Mouse (Mus musculus): Measurements from ENCODE around the gene Zfp619. TPM values are rescaled to one million over a fixed set of nuclear protein-coding genes. Genes with fewer than 3 reads are reported as not detected.
"Not testable (repeated sequence)": the region's sequence is repeated elsewhere in the genome, so short reads cannot be mapped to it uniquely, and the experiment has no call there.

Gene Zfp619
- polyA plus RNA-seq, 1 experiment from 2014 or later: 1.4 TPM

- no peaks in the 10 kb centered on the region for H3K4me1 ChIP-seq
- WGBS: 27% methylated on average over 10 of the region's 10 CpGs
Observed at GRCm38 (mm10) chr7:39545134-39545533, 27.6 kb downstream of the Zfp619 start.

DNA sequence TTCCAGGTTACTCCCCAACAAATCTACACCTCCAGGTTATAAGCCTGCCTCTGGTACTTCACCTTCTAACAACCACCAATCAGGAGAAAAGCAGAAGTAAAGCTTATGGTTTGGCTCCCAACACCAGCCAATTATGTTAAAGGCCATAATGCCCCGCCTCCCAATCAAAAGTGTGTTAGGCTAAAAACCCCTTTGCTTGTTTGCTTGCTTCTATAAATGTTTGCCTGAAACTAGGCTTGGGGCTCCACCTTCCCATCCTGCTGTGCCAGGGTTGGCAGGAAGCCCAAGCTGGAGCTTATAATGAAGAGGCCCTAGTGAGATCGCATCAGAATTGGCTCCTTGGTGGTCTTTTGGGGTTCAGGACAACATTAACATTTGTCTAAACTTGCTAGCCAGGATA lies 31.8 kb downstream of the Zfp619 start:
- Histone ChIP-seq H3K4me1 (no peaks in the 10 kb centered on the region), H3K27me3 (replicated peaks) (no peaks in the 10 kb centered on the region), H3K4me2 (no peak overlapping the region), H3K4me3 (replicated peaks) (no peak overlapping the region), H3K9me3 (no peaks in the 10 kb centered on the region), H3K9ac (no peak overlapping the region), H3K36me3 (no peaks in the 10 kb centered on the region), H3K27ac (no peak overlapping the region)
- WGBS: 86% methylated on average over 2 of the region's 2 CpGs
- ATAC-seq (ENCODE audit: insufficient read depth, low FRiP score, low read depth): no peak

More at GRCm38 (mm10) chr7:39545134-39545533, 27.6 kb downstream of the Zfp619 start:
- ATAC-seq (ENCODE audit: insufficient read depth, low FRiP score, low read depth): no peak
- H3K36me3 ChIP-seq: no peaks in the 10 kb centered on the region
- peak overlapping the region; percentile 97 for H3K27ac ChIP-seq
- H3K4me3 ChIP-seq (replicated peaks): peak overlapping the region; percentile 66
- peak overlapping the region; percentile 56; the same call in 1 of the 2 replicates for H3K9ac ChIP-seq
- no peaks in the 10 kb centered on the region for H3K27me3 ChIP-seq (replicated peaks)
- peak overlapping the region; percentile 61 for H3K4me2 ChIP-seq
- H3K9me3 ChIP-seq: no peaks in the 10 kb centered on the region

GRCm38 (mm10) chr7:39551976-39552891 lies 34.7 kb downstream of the Zfp619 start:
- Histone ChIP-seq H3K9me3 (no peaks in the 10 kb centered on the region), H3K36me3 (no peaks in the 10 kb centered on the region), H3K27ac (peak overlapping the region; percentile 96), H3K4me1 (no peaks in the 10 kb centered on the region), H3K4me3 (replicated peaks) (peak overlapping the region; percentile 71), H3K4me2 (peak overlapping the region; percentile 48), H3K27me3 (replicated peaks) (no peaks in the 10 kb centered on the region), H3K9ac (peak overlapping the region; percentile 55; the same call in 1 of the 2 replicates)
- WGBS: 3% methylated on average over 52 of the region's 52 CpGs
- ATAC-seq (ENCODE audit: insufficient read depth, low FRiP score, low read depth): peak; percentile 100

GRCm38 (mm10) chr7:39552993-39553392 lies 35.4 kb downstream of the Zfp619 start:
- Histone ChIP-seq H3K4me2 (peak overlapping the region; percentile 48), H3K27me3 (replicated peaks) (no peaks in the 10 kb centered on the region), H3K36me3 (no peaks in the 10 kb centered on the region), H3K4me1 (no peaks in the 10 kb centered on the region), H3K27ac (peak overlapping the region; percentile 96; the same call in 1 of the 2 replicates), H3K9ac (no peak overlapping the region; the same call in 1 of the 2 replicates), H3K4me3 (replicated peaks) (peak overlapping the region; percentile 71), H3K9me3 (no peaks in the 10 kb centered on the region)
- ATAC-seq (ENCODE audit: insufficient read depth, low FRiP score, low read depth): no peak
- 7% methylated on average over 5 of the region's 5 CpGs for WGBS

DNA sequence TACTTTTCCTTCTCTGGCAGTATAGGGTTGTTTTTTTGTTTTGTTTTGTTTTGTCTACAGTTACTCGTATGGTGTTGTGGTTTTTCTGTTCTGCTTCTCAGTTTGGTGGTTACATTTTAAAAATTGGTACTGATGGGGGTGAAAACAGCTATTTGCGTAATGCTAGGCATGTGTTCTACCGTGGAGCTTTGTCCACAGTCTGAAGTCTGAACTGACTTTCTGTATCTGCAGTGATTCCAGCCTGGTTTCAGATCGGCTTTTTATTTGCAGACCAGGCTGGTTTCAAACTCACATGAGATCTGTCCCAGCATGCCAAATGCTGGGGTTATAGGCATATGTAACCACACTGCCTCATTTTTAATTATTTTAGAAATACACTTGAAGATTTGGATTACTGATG lies 36.3 kb downstream of the Zfp619 start:
- ATAC-seq (ENCODE audit: insufficient read depth, low FRiP score, low read depth): no peak
- no peaks in the 10 kb centered on the region for H3K27me3 ChIP-seq (replicated peaks)
- no peaks in the 10 kb centered on the region for H3K36me3 ChIP-seq
- 76% methylated on average over 4 of the region's 4 CpGs for WGBS
- H3K4me2 ChIP-seq: no peak overlapping the region
- H3K4me1 ChIP-seq: no peaks in the 10 kb centered on the region
- no peaks in the 10 kb centered on the region for H3K9me3 ChIP-seq
- H3K9ac ChIP-seq: no peak overlapping the region
- H3K4me3 ChIP-seq (replicated peaks): no peak overlapping the region
- H3K27ac ChIP-seq: no peak overlapping the region

DNA sequence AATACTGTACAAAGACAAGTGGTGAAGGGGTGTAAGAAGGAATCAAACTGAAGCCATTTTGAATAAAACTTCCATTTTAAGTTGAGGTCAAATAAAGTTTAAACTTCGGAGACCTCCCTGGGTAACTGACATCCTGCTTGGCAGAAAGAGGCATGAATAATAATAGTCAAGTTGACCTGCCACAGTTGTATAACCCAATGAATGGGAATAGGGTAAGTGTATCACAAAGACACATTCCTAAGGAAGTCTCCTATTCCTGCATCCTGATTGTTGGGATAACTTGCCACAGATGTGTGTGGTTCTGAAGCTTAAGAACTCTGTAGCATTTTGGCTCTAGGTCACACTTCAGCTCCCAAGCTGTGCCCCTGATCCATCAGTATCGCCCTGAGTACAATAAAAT lies 62.5 kb downstream of the Zfp619 start:
- ATAC-seq (ENCODE audit: insufficient read depth, low FRiP score, low read depth): no peak
- Histone ChIP-seq H3K4me2 (no peak overlapping the region), H3K27me3 (replicated peaks) (no peaks in the 10 kb centered on the region), H3K9ac (no peak overlapping the region), H3K36me3 (no peaks in the 10 kb centered on the region), H3K4me3 (replicated peaks) (no peak overlapping the region), H3K9me3 (no peaks in the 10 kb centered on the region), H3K4me1 (no peaks in the 10 kb centered on the region), H3K27ac (no peak overlapping the region)
- WGBS: 82% methylated on average over 2 of the region's 2 CpGs

DNA sequence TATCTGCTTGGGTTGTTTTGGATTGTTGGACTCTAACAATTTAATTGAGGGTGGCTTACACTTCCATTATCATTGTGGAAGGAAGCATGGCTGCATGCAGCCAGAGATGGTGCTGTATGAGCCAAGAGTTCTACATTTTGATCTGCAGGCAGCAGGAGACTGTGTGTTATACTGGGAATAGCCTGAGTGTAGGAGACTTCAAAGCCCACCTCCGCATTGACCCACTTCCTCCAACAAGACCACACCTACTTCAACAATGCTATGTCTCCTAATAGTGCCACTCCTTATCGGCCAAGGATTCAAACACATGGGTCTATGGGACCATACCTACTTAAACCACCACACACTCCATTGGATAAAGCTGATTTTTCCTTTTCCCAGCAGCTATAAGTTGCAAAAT lies 63.0 kb downstream of the Zfp619 start:
- Histone ChIP-seq H3K36me3 (no peaks in the 10 kb centered on the region), H3K9ac (no peak overlapping the region), H3K27ac (no peak overlapping the region), H3K4me3 (replicated peaks) (no peak overlapping the region), H3K27me3 (replicated peaks) (no peaks in the 10 kb centered on the region), H3K4me2 (no peak overlapping the region), H3K9me3 (no peaks in the 10 kb centered on the region), H3K4me1 (no peaks in the 10 kb centered on the region)
- WGBS: 92% methylated on average over 2 of the region's 2 CpGs
- no peak for ATAC-seq (ENCODE audit: insufficient read depth, low FRiP score, low read depth)

GRCm38 (mm10) chr7:39586834-39587233 lies 69.3 kb downstream of the Zfp619 start:
- not testable (repeated sequence) for H3K9ac ChIP-seq; H3K36me3 ChIP-seq; H3K4me3 ChIP-seq (replicated peaks); H3K4me2 ChIP-seq; H3K4me1 ChIP-seq; H3K27ac ChIP-seq; H3K27me3 ChIP-seq (replicated peaks); H3K9me3 ChIP-seq; ATAC-seq (ENCODE audit: insufficient read depth, low FRiP score, low read depth)
- 67% methylated on average over 6 of the region's 6 CpGs for WGBS

DNA sequence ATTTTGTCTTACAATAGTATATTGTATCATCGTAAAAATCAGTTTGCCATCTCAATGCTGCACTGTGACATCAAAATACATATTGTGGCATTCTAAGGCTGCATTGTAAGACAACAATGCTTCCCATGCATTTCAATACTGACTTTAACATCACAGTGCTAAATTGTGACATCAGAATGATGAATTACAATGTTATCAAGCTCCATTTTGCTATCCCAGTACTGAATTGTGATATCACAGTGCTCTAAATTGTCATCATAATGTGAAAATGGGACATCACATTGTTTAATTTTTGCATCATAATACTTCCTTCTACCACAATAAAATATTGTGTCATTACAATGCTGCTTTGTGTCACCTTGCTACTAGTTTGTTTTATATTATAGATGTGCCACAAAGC lies 70.5 kb downstream of the Zfp619 start:
- 0 out of 2 replicates have a peak overlapping the region, but pooled peaks have one; percentile 7 for H3K9ac ChIP-seq
- no peaks in the 10 kb centered on the region for H3K4me1 ChIP-seq
- WGBS: 88% methylated on average over 1 of the region's 1 CpGs
- peak overlapping the region; percentile 68 for H3K4me2 ChIP-seq
- H3K9me3 ChIP-seq: no peaks in the 10 kb centered on the region
- H3K36me3 ChIP-seq: no peaks in the 10 kb centered on the region
- no peaks in the 10 kb centered on the region for H3K27me3 ChIP-seq (replicated peaks)
- H3K27ac ChIP-seq: no peak overlapping the region
- ATAC-seq (ENCODE audit: insufficient read depth, low FRiP score, low read depth): no peak
- peak overlapping the region; percentile 47 for H3K4me3 ChIP-seq (replicated peaks)

DNA sequence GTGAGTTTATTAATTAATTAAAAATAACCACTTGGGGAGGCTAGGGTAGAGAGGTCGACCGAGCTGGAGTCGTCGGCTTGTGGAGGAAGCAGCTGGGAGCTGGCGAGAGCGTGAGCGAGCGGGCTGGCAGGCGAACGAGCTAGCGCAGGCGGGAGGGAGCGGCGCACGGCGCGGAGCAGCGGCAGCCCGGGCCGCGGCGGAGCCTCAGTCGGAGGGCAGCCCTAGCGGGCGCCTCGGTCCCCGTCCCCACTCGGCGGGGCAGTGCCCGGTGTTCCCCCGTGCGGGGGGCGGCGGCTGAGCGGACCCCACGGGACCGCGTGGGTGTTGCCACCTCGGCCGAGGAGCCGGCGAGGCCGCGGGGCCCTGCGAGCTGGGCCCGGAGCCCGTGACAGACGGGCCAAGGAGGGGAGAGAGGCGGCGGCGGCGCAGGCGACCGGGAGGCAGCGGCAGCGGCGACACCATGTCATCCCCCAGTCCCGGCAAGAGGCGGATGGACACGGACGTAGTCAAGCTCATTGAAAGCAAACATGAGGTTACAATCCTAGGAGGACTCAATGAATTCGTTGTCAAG lies 71.0 kb downstream of the Zfp619 start:
- H3K9ac ChIP-seq: 0 out of 2 replicates have a peak overlapping the region, but pooled peaks have one; percentile 7
- peak overlapping the region; percentile 68 for H3K4me2 ChIP-seq
- peak; percentile 89 for ATAC-seq (ENCODE audit: insufficient read depth, low FRiP score, low read depth)
- H3K27ac ChIP-seq; H3K4me1 ChIP-seq; H3K9me3 ChIP-seq; H3K36me3 ChIP-seq; H3K27me3 ChIP-seq (replicated peaks): not testable (repeated sequence)
- peak overlapping the region; percentile 47 for H3K4me3 ChIP-seq (replicated peaks)
- WGBS: under 1% methylated on average over 59 of the region's 62 CpGs

GRCm38 (mm10) chr7:39589044-39589443 lies 71.5 kb downstream of the Zfp619 start:
- H3K9me3 ChIP-seq; H3K27ac ChIP-seq; H3K4me1 ChIP-seq; ATAC-seq (ENCODE audit: insufficient read depth, low FRiP score, low read depth); H3K9ac ChIP-seq; H3K27me3 ChIP-seq (replicated peaks); H3K36me3 ChIP-seq: not testable (repeated sequence)
- Histone ChIP-seq H3K4me3 (replicated peaks) (peak overlapping the region; percentile 47), H3K4me2 (peak overlapping the region; percentile 68)
- 42% methylated on average over 7 of the region's 7 CpGs for WGBS
